Mouse (Mus musculus): ENCODE data around the gene Pinlyp.

- TF ChIP-seq POLR2A (IDR thresholded peaks at IDR 0.05; ENCODE audit: borderline replicate concordance, extremely low read depth, low read depth, low read length) (no peak), CTCF (IDR thresholded peaks at IDR 0.05; ENCODE audit: insufficient read depth, low read length) (no peak)
These were observed 8.8 kb downstream of the Pinlyp start for GRCm38 (mm10) chr7:24537081-24537480.
